Mouse (Mus musculus): ENCODE results near the gene Serpinb1a.
"Not testable (repeated sequence)": the region's sequence is repeated elsewhere in the genome, so short reads cannot be mapped to it uniquely, and the experiment has no call there.

Gene Serpinb1a

DNA sequence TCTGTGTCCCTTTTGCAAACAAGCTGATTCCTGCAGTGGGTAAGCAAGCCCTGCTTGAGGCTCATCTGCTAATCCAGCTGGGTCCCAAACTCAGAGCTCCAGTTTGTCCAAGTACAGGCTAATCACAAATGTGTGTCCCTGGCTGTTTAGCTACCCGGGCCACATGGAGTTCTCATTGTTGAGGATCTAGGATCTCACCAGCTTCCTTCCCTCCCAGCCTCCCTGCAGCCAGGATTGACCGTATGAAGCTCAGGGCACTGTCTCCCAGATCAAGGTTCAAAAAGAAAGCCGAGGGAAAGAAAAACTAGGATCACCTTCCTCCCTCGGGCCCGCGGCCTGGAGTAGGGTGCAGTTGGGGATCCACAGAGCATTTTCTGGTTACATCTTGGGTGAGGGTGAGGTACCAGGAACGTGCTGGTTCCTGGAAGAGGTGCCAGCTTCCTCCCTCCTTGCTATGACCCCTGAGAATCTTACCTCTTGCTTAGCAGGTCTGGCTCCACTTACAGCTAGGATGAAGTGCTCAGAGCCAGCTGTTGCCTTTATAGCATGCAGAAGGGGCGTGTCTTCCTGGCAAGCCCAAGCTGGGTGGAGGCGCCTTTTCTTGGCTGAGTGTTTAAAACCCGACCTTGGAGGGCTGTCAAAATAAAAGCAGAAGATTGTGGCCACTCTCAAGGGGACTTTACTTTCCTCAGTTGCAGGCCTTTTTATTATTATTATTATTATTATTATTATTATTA lies at the start of gene Serpinb1a:
TSS of gene Serpinb1a (minus strand) at position 518 of the 737 bp plus-strand sequence.
- peak; percentile 76 to 77 for DNase-seq

DNA sequence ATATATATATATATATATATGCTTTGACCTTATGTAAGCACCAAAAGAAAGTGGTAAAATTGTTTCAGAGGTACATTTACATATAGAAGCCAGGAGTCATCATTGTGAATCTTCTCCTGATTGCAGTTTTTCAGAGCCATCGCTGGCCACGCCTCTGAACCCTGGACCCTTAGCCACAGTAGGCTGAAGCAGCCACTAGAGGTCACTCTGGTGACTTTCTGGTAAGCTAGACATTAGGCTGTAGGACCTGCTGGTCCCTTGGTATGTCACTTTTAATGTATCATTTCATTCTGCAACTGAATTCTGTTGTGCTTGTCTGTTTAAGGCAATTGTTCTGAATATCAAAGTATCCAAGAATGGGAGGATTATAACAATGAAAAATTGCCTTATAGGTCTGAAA lies 49.7 kb upstream of the Serpinb1a start:
- DNase-seq: peak; percentile 45 to 71

DNA sequence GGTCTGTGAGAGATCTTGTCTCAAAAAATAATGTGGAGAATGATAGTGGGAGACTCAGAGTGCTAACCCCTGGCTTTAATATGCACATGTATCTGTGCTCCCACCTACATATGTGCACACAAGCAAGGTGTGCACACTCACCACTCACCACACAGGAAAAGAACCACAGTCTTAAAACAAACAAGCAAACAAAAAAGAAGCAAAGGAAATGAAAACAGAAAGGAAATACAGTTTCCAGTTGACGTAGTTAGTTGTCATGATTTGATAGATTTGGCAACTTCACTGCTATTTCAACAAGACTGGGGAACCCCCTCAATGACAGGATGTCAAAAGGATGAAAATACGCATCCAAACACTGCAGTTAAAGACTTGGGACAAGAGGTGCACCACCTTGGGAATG lies 48.1 kb upstream of the Serpinb1a start:
- DNase-seq: not testable (repeated sequence)

DNA sequence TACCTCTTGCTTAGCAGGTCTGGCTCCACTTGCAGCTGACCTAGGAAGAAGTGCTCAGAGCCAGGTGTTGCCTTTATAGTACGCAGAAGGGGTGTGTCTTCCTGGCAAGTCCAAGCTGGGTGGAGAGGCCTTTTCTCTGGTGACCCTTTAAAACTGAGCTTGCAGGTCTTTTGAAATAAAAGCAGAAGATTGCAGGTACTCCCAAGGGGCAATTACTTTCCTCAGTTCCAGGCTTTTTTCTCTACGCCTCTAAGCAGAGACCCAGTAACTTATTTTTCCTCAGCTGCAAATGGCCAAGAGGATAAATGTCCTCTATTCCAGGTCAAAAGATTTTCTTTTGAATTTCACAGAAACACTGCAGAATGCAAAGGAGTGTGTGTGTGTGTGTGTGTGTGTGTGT lies 47.1 kb upstream of the Serpinb1a start, which contains the start of gene Serpinb1c:
TSS of gene Serpinb1c (minus strand) at position 101 of the 400 bp plus-strand sequence.
- DNase-seq: no peak

DNA sequence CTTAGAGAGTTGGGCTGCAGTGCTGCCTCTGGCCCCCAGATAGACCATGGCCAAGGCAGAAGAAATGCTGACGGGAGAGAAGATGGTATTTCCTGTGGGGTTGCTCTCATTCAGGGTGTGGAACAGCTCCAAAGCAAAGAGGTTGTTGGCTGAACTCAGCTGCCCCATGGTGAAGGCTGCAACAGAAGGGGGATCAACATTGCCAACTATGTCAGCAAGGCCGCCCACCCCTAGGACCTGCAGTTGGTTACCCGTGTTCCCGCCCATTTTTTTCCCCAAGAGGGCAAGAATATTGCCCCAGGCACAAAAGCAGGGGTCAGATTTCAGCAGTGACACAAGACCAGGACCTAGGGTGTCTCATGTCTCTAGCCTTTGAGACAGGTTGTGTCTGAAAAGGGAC lies 45.9 kb upstream of the Serpinb1a start:
- DNase-seq: no peak

- DNase-seq: no peak
Measured at GRCm38 (mm10) chr13:32884755-32885154, 33.8 kb upstream of the Serpinb1a start.

- DNase-seq: no peak
Measured at GRCm38 (mm10) chr13:32873862-32874261, 22.9 kb upstream of the Serpinb1a start.

DNA sequence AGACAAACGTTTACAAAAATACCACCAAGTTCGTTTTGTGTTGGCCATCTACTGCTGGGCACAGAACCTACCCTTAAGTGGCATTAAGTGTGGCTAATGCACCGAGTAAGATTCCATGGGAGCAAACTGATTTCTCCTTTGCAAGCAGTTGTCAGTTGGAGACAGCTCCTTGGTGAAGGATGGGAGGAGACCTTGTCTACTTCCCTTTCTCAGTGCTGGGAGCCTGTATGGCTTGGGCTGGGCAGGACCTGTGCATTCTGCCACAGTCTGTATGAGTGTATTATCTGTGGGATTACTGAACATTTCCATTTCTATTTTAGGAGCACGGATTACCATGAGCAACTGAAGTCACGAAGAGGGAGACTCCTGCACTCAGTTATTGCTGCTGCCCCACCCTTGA lies 17.9 kb upstream of the Serpinb1a start:
- no peak for DNase-seq

- DNase-seq: not testable (repeated sequence)
Measured at GRCm38 (mm10) chr13:32868233-32868632, 17.2 kb upstream of the Serpinb1a start.

DNA sequence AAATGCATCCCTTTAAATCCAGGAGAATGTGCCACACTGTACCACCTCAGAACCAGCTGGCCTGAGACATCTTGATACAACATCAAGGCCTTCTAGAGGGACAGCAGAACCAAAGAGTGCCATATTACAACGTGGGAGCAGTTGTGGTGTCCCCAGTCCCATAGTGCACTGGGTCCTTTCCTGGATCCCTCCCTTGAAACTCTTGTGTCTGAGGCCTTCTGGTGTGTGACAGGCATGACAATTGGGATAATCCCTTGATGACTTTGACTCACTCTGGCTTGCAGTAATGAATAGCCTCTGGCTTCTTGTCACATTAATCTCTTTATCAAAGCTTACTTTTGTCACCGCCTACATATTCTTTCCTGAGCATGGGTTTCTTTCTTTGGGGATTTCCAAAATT lies 16.0 kb upstream of the Serpinb1a start:
- no peak for DNase-seq

DNA sequence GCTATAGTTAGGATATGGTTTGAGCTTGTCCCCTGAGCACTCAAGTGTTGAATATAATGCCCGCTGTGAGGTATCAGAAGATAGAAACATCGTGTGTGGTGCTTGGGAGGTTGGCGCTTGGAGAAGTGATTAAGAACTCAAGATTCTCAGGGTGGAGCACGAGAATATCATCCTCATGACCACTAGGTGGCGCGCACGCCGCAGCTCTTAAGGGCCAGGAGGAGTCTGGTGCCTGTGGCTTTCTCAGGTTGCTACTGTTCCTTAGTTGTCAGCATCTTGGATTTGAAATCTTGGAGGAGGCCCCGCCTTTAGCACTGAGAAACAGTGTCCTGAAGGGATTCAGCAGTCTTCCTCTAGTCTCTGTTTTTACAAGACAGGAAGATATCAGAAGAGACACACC lies 15.5 kb upstream of the Serpinb1a start:
- peak; percentile 65 to 72 for DNase-seq

DNA sequence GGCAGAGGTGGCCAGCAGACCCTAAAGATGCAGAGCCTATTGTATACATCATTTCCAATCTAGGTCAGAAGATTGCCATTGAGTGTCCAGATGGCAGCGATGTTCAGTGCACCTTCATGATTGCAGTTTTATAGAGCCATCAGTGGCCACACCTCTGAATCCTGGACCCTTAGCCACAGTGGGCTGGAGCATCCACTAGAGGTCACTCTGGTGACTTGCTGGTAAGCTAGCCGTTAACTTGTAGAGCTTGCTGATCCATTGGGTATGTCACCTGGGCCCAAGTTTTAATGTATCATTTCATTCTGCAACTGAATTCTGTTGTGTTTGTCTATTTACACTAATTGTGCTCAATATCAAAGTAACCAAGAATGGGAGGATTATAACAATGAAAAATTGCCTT lies 14.6 kb upstream of the Serpinb1a start:
- DNase-seq: no peak

- DNase-seq: not testable (repeated sequence)
Measured at GRCm38 (mm10) chr13:32864529-32864928, 13.5 kb upstream of the Serpinb1a start.

GRCm38 (mm10) chr13:32863456-32863855 lies 12.5 kb upstream of the Serpinb1a start:
- DNase-seq: no peak

DNA sequence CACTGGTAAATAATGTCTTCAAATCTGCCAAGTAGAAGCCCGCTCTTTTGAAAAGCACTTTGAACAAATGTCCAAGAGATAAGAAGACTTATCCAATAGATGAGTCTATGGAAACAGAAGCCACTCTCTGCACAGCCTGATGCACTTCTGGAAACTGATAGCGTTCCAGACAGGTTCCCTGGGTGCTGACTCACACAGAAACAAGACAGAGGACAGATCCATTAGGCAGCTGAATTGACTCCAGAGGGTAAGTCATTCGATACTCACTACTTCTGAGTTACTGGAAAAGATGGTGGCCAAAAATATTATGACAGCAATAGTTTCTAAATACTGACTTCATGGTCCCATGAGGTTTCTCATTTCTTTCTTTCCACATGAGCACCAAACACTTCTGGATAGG lies 9.8 kb upstream of the Serpinb1a start:
- DNase-seq: no peak

GRCm38 (mm10) chr13:32853073-32853472 lies 2.1 kb upstream of the Serpinb1a start:
- no peak for DNase-seq

DNA sequence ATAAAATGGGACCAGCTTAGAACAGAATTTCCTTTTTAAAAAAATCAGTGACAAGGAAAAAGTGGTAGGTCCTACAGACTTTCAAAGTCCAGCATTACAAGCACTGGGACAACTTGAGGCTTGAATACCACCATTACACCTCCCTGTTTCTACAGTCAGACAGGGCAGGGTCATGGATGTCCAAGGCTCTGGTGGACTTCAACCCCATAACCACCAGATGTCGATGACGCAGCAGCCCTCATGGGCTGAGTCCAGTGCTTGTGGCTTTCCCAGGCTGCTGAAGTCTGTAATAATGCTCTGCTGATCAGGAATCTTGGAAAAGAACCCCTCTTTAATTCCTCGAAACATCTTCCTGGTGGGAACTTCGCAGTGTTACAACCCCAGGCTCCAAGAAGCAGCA lies 1.6 kb upstream of the Serpinb1a start:
- no peak for DNase-seq

- peak in 1 of 2 experiments; percentile 56 for DNase-seq
Measured at GRCm38 (mm10) chr13:32851967-32852366, 982 bp upstream of the Serpinb1a start.

DNA sequence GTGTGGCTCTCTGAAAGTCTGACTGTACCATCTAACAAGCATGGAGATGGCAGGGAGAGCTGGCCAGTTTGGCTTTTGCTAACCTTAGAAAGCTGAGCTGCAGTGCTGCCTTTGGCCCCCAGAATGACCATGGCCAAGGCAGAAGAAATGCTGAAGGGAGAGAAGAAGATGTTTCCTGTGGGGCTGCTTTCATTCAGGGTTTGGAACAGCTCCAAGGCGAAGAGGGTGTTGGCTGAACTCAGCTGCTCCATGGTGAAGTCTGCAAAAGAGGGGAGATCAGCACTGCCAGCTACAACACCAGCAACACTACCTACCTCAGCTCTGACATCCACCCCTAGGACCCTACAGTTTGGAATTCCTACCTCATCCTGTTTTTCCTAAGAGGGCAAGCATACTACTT lies 829 bp downstream of the Serpinb1a start:
- DNase-seq: no peak

DNA sequence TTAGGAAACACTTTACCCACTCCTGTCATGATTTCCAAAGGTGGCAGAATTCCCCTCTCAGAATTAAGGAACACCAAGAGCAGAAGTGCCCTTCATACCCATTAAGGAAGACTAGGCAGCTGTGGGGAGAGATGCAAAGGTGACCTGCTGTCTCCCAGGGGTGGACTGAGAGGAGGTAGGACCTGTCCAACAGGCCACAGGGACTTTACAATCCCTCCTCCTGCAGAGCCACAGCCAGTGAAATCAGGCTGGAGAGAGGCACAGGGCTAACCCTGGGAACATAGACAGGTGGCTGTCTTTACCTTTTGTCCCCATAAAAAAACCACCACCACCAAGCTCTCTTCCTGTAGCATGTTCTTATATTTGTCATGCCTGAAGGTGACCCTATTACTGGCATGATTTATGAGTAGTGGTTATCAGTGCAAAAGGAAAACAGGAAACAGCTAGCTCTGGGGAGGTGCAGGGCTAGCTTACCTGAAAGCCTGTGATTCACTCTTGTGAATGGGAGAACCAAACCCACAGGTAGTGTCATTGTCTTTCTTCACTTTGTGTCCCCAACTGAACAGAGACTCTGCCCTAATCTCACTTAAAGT lies 1.4 kb downstream of the Serpinb1a start:
- no peak for DNase-seq

GRCm38 (mm10) chr13:32849092-32849491 lies 1.9 kb downstream of the Serpinb1a start:
- no peak for DNase-seq

- DNase-seq: no peak
Measured at GRCm38 (mm10) chr13:32846221-32846620, 4.8 kb downstream of the Serpinb1a start.

DNA sequence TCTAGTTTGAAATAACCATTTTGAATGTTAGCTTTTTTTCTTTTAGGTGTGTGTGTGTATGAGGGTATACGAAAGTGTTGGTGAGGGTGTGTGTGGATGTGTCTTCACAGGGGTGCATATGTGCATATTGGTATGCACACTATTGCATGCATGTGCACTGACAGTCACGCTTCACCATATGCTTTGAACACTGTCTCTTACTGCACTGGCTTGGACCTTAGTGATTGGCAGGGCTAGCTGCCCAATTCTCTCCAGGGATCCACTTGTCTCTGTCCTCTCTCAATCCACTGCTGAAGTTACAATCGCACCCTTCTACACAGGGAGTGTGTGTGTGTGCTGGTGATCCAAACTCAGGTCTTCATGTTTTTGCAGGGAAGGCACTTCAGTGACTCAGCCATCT lies 9.6 kb downstream of the Serpinb1a start:
- DNase-seq: no peak

GRCm38 (mm10) chr13:32839314-32839713 lies 11.7 kb downstream of the Serpinb1a start:
- no peak for DNase-seq

- DNase-seq: peak; percentile 21 to 29
Measured at GRCm38 (mm10) chr13:32834513-32834912, 16.5 kb downstream of the Serpinb1a start.
